27 mouse cellular contexts compared by ENCODE assay signal in the genomic region with DNA sequence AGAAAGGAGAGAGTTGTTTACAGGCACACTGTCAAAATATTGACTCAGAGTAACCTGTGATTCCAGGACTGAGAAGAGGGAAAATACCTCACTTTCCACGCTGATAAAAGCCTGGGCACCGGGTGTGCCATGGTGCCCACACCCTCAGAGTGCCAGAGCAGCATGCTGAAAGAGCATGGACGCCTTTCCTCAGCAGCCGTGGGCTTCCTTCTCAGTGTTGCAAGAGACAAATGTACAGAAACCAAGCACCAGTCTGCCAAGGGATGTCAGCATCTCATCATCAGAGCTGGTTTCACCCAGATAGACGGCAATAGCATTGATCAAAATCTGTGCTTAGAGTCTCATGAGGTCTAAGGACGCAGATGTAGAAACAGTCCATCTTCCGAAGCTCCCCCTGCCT.
DNase-seq lines count a peak whose midpoint lies in the region; ATAC-seq and TF ChIP-seq lines count a peak whose summit lies in the region.
"Had no signal": no experiment of that assay in that cellular context is flagged by ENCODE, and none has a peak within 500 bp of the region (broad histone marks: within the 10 kb centered on the region; RNA-seq: fewer than 3 reads in every experiment).

No protein-coding gene starts in this region.

- no peak overlapping the region for H3K4me3 ChIP-seq in hindbrain, embryonic 15.5 days
- H3K4me3 ChIP-seq in hindbrain, embryonic 13.5 days: no peak overlapping the region
- H3K4me3 ChIP-seq in left cerebral cortex, adult 2 months: no peak overlapping the region
- H3K4me3 ChIP-seq: embryonic facial prominence, embryonic 10.5 days; embryonic facial prominence, embryonic 13.5 days; erythroblast, embryonic 14.5 days; forebrain, embryonic 12.5 days; forebrain, embryonic 15.5 days; heart, adult 2 months; heart, embryonic 10.5 days; heart, embryonic 13.5 days had no signal

- H3K27ac ChIP-seq in hindbrain, embryonic 15.5 days (replicated peaks): no peak overlapping the region
- H3K27ac ChIP-seq in hindbrain, embryonic 13.5 days: no peak overlapping the region
- peak overlapping the region; percentile 41; the same call in 1 of the 2 replicates for H3K27ac ChIP-seq in left cerebral cortex, adult 2 months
- H3K27ac ChIP-seq: embryonic facial prominence, embryonic 10.5 days; embryonic facial prominence, embryonic 13.5 days; forebrain, embryonic 12.5 days; forebrain, embryonic 15.5 days; heart, adult 2 months; heart, embryonic 10.5 days; heart, embryonic 13.5 days had no signal

- peak overlapping the region; percentile 3; the same call in 1 of the 2 replicates for H3K9ac ChIP-seq in hindbrain, embryonic 15.5 days
- H3K9ac ChIP-seq in hindbrain, embryonic 13.5 days: no peak overlapping the region
- H3K9ac ChIP-seq: embryonic facial prominence, embryonic 13.5 days; forebrain, embryonic 12.5 days; forebrain, embryonic 15.5 days; heart, embryonic 13.5 days had no signal

- no peaks in the 10 kb centered on the region for H3K36me3 ChIP-seq in hindbrain, embryonic 15.5 days
- no peaks in the 10 kb centered on the region for H3K36me3 ChIP-seq in hindbrain, embryonic 13.5 days
- H3K36me3 ChIP-seq: embryonic facial prominence, embryonic 10.5 days; embryonic facial prominence, embryonic 13.5 days; forebrain, embryonic 12.5 days; forebrain, embryonic 15.5 days; heart, embryonic 10.5 days; heart, embryonic 13.5 days had no signal

- DNase-seq in left cerebral cortex, adult 2 months (ENCODE audit: extremely low spot score in 1 of 2, low spot score in 2 of 2): no peak
- DNase-seq in left cerebral cortex, postnatal 10 days (ENCODE audit: extremely low spot score in 1 of 2, low spot score in 2 of 2): no peak
- DNase-seq in right cerebral cortex, postnatal 25 days: peak; percentile 9
- DNase-seq in right cerebral cortex, postnatal 10 days (ENCODE audit: low spot score in 2 of 2): no peak
- DNase-seq: adrenal gland, adult 2 months; adrenal gland, postnatal 14 days; cerebellum, adult 11-12 months; cerebellum, adult 8-10 months; cerebellum, postnatal 10 days; cerebellum, postnatal 36 days; embryo, embryonic 11 days; gastrocnemius, postnatal 10 days; gastrocnemius, postnatal 36 days; heart, adult 2 months; heart, postnatal 14 days; heart, postnatal 4 days had no signal

- no peak for ATAC-seq in hindbrain, embryonic 15.5 days (ENCODE audit: low FRiP score, low read depth)
- no peak for ATAC-seq in hindbrain, embryonic 13.5 days (ENCODE audit: low FRiP score)
- ATAC-seq: CD4-positive, CD25-positive, alpha-beta regulatory T cell, adult 4 months; forebrain, embryonic 15.5 days; hindbrain, embryonic 16.5 days had no signal

- TF ChIP-seq CTCF in left cerebral cortex, adult 2 months (IDR thresholded peaks at IDR 0.05): no peak

- peaks cover 28% of the 10 kb centered on the region; the same call in 1 of the 2 replicates for H3K4me1 ChIP-seq in hindbrain, embryonic 15.5 days (replicated peaks)
- H3K4me1 ChIP-seq in hindbrain, embryonic 13.5 days (replicated peaks): peaks cover 23% of the 10 kb centered on the region

- H3K4me2 ChIP-seq in hindbrain, embryonic 15.5 days: no peak overlapping the region
- H3K4me2 ChIP-seq in hindbrain, embryonic 13.5 days: no peak overlapping the region
- H3K4me2 ChIP-seq: embryonic facial prominence, embryonic 13.5 days; forebrain, embryonic 12.5 days; forebrain, embryonic 15.5 days; heart, embryonic 13.5 days had no signal

- H3K27me3 ChIP-seq in hindbrain, embryonic 15.5 days: no peaks in the 10 kb centered on the region
- H3K27me3 ChIP-seq in hindbrain, embryonic 13.5 days: no peaks in the 10 kb centered on the region
- H3K27me3 ChIP-seq: forebrain, embryonic 15.5 days; heart, embryonic 13.5 days had no signal

- intact Hi-C loops in left cerebral cortex, adult 2 months (cut with DNase I): no loop called here
- intact Hi-C loops in left cerebral cortex, postnatal 10 days (cut with DNase I): no loop called here

- 83% methylated on average over 7 of the region's 7 CpGs for WGBS in hindbrain, embryonic 15.5 days
- 85% methylated on average over 7 of the region's 7 CpGs for WGBS in hindbrain, embryonic 13.5 days

- no peaks in the 10 kb centered on the region for H3K9me3 ChIP-seq in hindbrain, embryonic 15.5 days
- H3K9me3 ChIP-seq in hindbrain, embryonic 13.5 days: no peaks in the 10 kb centered on the region
- H3K9me3 ChIP-seq: embryonic facial prominence, embryonic 10.5 days; embryonic facial prominence, embryonic 13.5 days; forebrain, embryonic 12.5 days; forebrain, embryonic 15.5 days; heart, embryonic 10.5 days; heart, embryonic 13.5 days had no signal
